Mouse (Mus musculus) adrenal gland, postnatal 25 days (tissue): Measurements from ENCODE around the gene Plekhm2. TPM values are rescaled to one million over a fixed set of nuclear protein-coding genes. Genes with fewer than 3 reads are reported as not detected.

Source experiments
- DNase-seq: peaks from one replicate; pipeline ENCODE4 v3.0.0; 2021; ENCODE audit warnings: mixed read lengths
- total RNA-seq: library from RNA; stranded (reverse); gene quantifications from 2 replicates; pipeline ENCODE4 v1.2.3, GENCODE M21; 2021

Gene Plekhm2
- total RNA-seq, 1 experiment from 2014 or later = 54.7 TPM

DNA sequence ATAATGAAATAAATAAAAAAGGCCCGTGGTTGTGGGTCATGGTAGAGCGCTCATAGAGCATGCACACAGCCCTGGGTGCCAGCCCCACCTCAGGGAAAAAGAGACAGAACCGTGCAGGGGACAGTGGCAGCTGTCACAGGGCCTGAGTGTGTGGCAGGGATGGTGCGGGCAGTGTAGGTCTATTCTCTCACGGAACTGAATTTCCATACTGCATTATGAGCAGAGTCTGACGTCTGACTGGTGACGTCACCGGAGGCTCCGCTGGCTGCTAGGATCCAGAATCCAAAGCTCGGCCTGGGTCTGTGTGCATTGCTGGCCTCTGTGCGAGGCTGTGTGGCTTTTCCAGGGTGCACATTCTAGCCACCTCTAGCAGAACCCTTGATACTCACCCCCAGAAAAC lies 3.8 kb downstream of the Plekhm2 start:
- DNase-seq = no peak

- DNase-seq = no peak
Measured at GRCm38 (mm10) chr4:141659739-141660138, 5.0 kb downstream of the Plekhm2 start.

DNA sequence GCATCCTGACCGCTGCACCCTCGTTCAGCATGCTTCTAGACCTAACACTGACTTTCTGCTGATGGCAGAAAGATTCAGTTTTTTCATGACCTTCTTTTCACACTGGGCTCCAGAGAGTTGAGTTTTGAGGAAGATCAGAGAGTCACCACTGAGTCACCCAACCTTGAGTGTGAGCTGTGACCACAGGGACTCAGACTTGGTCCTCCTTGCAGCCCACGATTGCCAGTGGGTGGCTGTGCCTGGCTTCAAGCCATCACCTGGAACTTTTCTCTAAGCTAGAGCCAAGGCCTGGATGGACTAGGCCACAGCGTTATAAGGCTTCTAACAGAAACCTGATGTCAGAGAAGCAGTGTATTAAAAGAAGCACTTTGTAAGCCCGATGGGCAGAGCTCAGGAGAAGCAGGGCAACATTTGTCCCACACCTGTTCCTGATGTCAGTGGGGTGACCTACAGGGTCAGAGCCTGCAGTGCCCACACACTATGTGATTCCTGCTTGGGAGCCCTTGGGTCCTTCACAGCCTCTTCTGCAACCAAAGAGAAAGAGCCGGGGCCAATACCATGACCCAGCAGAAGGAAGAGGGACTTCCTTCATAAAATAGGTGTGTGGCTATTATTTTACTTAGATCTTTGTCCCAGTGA lies 5.7 kb downstream of the Plekhm2 start:
- peak; percentile 68 for DNase-seq

DNA sequence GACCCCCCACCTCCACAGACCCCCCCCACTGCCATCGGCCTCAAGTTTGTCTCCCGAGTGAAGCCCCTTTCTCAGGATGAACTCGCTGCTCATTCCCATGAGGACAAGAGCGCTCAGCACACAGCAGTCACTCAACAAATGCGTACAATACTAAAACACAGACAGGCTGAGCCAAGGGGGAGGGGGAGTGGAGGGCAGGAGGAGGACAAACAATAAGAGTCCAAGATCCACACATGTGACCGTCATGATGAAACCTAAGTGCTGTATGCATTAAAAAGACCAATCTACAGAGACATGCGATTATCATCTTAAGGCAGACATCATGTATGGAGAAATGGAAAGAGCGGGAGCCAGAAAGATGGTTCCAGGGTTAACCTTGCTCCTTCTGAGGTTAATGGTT lies 7.8 kb downstream of the Plekhm2 start:
- DNase-seq = no peak

- peak; percentile 37 for DNase-seq
Measured at GRCm38 (mm10) chr4:141655908-141656608, 8.6 kb downstream of the Plekhm2 start.

DNA sequence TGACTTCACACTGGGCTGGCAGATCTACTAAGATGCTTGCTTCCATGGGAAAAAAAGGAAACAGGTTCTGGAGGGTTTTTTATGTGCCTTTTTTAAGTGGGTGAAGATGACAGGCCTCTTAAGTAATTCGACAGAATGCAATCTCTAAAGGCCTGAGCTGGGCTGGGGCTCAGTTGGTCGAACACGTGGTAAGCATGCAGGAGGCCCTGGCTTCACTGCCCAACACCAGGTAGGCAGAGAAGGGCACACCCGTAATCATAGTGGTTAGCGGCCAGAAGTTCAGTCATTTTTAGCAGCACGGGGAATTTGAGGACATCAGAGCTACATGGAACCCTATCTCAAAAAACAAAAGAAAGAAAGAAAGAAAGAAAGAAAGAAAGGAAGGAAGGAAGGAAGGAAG lies 10.2 kb downstream of the Plekhm2 start:
- no peak for DNase-seq

DNA sequence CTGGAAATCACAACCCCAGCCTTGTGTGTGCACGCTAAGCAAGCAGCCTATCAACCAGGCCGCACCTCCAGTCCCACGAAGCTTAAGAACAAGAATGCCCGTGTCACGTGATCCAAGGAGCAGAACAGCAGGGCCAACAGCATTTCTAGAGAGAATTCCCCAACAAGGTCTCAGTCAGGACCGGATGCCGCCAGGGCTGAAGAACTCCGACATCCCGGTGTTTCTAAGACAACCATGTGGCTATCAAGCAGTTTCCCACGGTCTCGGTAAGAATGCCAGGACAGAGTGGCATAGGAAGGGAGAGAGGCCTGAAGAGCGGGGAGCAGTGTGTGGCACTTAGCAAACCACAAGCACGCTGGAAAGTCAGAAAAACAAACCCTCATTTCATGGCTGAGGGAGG lies 10.9 kb downstream of the Plekhm2 start:
- no peak for DNase-seq

DNA sequence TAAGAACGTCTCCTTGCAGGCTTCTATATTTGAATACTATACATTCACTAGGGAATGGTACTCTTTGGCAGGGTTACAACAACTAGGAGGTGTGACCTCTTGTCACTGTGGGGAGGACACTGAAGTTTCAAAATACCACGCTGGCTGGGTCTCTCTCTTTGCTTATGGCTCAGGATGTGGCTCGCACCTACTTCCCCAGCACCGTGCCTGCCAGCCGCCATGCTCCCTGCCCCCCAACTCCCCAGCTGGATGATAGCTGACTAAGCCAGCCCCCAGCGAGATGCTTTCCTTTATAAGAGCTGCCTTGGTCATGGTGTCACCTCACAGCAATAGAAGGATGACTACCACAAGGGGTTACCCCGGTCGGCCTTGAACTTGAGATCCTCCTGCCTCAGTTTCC lies 11.7 kb downstream of the Plekhm2 start:
- DNase-seq = no peak

- DNase-seq = no peak
Measured at GRCm38 (mm10) chr4:141651944-141652343, 12.8 kb downstream of the Plekhm2 start.

- DNase-seq = no peak
Measured at GRCm38 (mm10) chr4:141651286-141651685, 13.4 kb downstream of the Plekhm2 start.

GRCm38 (mm10) chr4:141649244-141649643 lies 15.5 kb downstream of the Plekhm2 start:
- no peak for DNase-seq

DNA sequence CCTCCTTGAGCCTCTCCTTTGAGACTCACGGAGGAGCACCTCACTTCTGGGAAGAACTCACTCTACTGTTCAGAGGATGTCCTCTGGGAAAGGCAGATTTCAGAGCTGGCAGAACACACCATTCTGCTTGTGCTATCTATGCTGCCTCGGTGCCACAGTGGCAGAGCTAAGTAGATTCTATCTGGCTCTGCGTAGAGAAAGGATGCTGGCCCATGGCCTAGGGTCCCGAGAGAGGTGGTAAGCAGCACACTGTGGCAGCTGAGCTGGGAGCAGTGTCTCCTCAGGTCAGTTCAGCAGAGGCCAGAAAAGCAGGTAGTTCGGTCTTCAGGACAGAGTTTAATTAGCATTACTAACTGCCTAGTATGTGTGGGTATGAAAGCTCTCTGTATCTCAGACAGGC lies 16.4 kb downstream of the Plekhm2 start:
- no peak for DNase-seq

DNA sequence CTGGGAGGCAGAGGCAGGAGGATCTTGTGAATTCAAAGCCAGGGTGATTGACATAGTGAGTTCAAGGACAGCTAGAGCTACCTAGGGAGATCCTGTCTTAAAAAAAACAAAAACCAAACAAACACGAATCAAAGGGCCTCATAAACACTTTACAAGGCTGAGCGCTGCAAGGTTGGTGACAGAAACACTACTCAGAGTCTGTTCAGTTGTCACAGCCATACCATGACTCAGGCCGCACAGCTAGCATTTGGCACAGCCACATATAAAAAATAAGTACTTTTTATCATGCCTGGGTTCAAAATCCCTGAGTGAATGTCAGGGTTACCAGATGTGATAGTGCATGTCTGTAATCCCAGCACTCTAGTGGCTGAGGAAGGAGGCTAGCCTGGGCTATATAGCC lies 17.5 kb downstream of the Plekhm2 start:
- no peak for DNase-seq

DNA sequence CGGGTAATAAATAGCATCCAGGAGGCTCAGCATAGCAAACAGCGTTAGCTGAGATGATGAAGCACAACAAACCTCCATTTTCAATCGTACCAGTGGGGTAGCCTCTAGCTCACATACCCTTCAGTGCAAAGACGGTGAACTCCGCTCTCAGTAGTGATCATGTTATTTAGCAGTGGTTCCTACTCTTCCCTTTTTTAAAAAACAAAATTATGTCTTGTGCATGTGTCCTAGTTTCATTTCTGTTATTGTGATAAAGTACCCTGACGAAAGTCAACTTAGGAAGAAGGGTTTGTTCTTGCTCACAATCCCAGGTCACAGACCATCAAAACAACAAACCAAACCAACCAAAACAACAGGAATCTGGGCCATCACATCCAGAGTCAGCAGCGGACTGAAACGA lies 18.7 kb downstream of the Plekhm2 start:
- no peak for DNase-seq

DNA sequence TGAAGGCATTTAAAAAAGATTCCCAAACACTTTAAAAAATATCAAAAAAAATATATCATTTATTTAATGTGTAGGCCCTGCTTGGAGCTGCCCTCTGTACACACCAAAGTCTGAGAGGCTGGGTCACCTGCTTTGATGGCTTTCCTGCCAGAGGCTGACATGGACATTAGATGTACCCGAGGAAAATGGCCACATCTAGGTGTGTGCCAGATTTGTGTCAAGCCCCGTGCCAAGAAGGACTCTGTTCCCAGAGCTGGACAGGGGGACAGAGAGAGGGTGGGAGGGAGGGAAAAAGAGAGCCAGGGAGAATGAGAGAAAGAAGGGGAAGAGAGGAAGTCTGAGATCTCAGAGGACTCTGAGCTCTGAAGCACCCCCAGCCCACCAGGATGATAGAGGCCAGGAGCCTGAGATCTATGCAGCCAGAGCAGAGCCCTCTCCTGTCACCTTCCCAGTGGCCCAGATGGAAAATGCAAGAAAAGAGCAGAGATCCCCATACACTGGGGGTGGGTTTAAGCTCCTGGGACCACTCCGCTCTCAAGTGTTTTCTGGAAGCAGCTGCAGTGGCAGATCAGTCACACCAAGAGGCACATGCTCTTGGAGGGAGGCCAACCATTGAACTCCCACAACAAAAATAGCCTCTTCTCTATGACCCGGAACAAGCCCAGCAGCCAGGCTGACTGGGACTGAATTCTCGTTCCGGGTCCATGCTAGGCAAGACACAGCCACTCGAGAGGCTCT lies 21.4 kb downstream of the Plekhm2 start:
- DNase-seq = peak; percentile 48

DNA sequence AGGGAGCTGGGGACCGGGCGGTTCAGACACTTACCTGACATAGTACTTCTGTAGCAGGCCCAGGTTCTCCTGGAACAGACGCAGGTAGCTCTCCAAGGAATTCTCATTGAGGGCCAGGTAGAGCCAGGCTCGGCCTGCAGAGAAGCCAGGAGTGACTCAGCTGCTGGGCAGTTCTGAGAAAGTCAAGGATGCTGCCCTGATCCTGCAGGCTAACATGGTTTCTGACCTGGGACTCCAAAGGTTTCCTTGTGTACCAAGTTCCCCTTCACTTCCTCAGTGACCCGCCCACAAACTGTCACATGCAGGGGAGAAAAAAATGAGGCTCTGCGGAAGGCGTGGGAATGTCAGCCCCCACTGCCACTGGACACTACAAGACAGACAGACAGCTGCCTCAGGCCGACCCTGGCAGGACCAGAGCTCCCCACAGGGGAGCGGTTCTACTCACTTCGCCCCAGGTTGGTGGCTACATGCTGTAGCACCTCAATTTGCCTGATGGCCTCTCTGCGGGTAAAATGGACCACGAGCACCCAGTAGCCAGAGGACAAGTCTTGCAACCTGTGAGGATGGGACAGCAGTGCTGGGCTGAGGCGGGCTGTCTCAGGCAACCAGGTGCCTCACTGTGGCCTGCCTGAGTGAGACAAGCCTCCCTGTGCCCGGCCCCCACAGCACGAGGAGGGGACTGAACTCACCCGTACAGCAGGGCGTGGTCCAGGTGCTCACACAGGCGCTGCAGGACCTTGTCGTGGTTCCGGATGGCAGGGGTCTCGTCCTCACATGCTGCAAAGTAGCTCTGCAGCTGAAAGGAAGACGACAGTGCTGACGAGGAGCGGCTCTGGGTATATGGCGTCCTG lies 22.5 kb downstream of the Plekhm2 start:
- DNase-seq = no peak

DNA sequence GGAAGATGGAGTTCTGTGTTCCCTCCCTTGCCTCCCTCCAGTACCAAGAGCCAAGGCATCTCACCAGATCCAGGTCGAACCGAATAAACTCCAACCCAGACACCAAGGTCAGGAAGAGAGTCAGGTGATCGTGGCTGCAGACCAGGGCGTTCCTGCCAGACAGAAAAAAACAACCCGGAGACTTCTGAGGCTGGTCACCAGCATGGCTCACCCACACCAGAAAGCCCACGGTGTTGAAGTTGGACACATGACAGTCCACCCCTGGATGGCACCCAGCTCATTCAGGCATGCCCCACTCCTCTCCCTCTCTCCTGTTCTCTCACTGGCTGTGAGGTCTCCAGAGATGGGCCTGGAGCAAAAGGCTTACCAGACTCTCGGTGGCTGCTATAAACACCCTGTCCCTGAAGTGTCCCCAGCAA lies 23.3 kb downstream of the Plekhm2 start:
- DNase-seq = no peak

DNA sequence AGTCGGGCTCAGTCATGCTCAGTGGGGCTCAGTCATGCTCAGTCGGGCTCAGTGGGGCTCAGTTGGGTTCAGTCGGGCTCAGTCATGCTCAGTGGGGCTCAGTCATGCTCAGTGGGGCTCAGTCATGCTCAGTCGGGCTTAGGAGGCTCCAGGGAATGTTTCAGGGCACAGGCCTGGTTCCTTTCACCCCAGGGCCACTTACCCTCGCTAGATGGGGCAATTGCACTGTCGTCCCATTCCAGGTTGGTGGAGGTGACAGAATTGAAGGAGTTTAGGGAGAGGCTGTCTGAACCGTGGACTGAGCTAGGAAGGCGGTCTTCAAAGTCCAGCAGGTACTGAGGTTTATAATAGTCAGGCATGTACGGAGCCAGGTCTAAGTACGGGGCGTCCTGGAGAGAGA lies 25.2 kb downstream of the Plekhm2 start:
- no peak for DNase-seq

DNA sequence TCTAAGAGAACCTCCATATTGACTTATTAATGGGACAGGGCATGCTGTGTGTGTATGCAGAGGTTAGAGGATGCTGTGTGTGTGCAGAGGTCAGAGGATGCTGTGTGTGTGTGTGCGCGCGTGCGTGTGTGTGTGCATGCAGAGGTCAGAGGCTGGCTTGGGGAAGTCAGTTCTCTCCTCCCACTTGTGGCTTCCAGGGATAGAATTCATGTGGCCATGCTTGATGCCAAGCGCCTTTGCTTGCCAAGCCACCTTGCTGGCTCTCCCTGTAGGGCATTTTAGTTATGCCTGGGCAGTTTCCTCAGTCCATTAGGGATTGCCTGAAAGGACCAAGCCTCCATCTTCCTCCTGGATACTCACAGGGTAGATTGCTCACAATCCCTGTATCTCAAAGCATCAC lies 28.0 kb downstream of the Plekhm2 start:
- DNase-seq = no peak

DNA sequence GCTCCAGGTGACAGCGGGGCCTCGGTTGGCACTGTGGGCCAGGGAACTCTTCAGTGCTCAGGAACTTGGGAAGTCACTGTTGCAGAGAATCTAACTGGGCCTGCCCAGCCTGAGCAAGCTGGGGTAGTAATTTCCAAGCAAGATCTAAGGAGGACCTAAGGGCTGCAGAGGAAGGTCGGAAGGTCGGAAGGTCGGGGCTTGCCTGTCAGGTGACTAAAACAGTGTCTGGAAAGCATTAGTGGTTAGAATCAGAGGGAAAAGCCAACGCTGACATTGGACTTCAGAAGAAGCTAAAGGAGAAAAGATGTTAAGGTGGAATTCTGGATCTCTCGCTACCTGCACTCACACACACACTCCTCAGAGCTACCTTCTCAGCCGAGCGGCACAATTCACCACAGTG lies 28.7 kb downstream of the Plekhm2 start:
- DNase-seq = no peak

GRCm38 (mm10) chr4:141632111-141632873 lies 32.4 kb downstream of the Plekhm2 start:
- DNase-seq = peak; percentile 61

DNA sequence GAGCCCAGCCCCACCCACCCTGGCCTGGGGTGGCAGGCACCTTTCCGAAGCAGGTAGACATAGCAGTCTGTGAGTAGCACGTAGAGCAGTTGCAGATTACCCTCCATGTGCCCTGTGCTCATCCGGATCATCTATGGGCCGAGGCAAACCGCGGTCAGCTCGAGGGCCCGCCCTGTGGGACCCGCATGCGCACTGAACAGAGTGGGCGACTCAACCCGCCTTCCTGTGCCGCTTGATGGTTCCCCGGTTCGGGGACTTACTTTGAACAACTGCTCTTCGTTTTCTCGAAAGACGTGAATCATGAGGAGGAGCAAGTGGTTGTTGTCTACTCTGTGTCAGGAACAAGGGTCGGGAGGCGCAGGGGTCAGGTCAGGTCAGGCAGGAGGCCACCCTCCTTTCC lies 33.4 kb downstream of the Plekhm2 start:
- no peak for DNase-seq
